Mouse (Mus musculus): ENCODE measurements around the gene Tceanc2. TPM values are rescaled to one million over a fixed set of nuclear protein-coding genes. Genes with fewer than 3 reads are reported as not detected.

Tceanc2 gene
- polyA plus RNA-seq, 1 experiment from 2014 or later, result 12.7 TPM

Other genes with a start within 250 kb of the Tceanc2 start
- gene Mrpl37, start 112.2 kb downstream of the Tceanc2 start, polyA plus RNA-seq (2015; fragmentation: Nextera tagmentation; extraction: Ambion mirVana), result 64.6 and 71.1 TPM in 2 replicates
- gene Cyb5rl, start 112.1 kb downstream of the Tceanc2 start, polyA plus RNA-seq (2015; fragmentation: Nextera tagmentation; extraction: Ambion mirVana), result 2.6 and 2.8 TPM in 2 replicates
- gene Cdcp2, start 82.2 kb downstream of the Tceanc2 start, polyA plus RNA-seq (2015; fragmentation: Nextera tagmentation; extraction: Ambion mirVana), result not detected in 2 replicates
- gene Tmem59, start 717 bp downstream of the Tceanc2 start, polyA plus RNA-seq (2015; fragmentation: Nextera tagmentation; extraction: Ambion mirVana), result 150 and 179 TPM in 2 replicates
- not detected in 2 replicates for gene Ldlrad1, start 30.1 kb upstream of the Tceanc2 start, polyA plus RNA-seq (2015; fragmentation: Nextera tagmentation; extraction: Ambion mirVana)
- 16.8 and 18.1 TPM in 2 replicates for gene Lrrc42, start 74.4 kb upstream of the Tceanc2 start, polyA plus RNA-seq (2015; fragmentation: Nextera tagmentation; extraction: Ambion mirVana)
- 9.1 and 9.2 TPM in 2 replicates for gene Hspb11, start 74.5 kb upstream of the Tceanc2 start, polyA plus RNA-seq (2015; fragmentation: Nextera tagmentation; extraction: Ambion mirVana)
- not detected in 2 replicates for gene Dio1, start 128.1 kb upstream of the Tceanc2 start, polyA plus RNA-seq (2015; fragmentation: Nextera tagmentation; extraction: Ambion mirVana)
- gene Yipf1, start 135.2 kb upstream of the Tceanc2 start, polyA plus RNA-seq (2015; fragmentation: Nextera tagmentation; extraction: Ambion mirVana), result 28.1 and 28.7 TPM in 2 replicates
- gene Ndc1, start 188.7 kb upstream of the Tceanc2 start, polyA plus RNA-seq (2015; fragmentation: Nextera tagmentation; extraction: Ambion mirVana), result 18.5 and 24.0 TPM in 2 replicates

Data from liver, embryonic 13.5 days (tissue).